Mouse (Mus musculus): Measurements from ENCODE around the gene Bmp6.

DNA sequence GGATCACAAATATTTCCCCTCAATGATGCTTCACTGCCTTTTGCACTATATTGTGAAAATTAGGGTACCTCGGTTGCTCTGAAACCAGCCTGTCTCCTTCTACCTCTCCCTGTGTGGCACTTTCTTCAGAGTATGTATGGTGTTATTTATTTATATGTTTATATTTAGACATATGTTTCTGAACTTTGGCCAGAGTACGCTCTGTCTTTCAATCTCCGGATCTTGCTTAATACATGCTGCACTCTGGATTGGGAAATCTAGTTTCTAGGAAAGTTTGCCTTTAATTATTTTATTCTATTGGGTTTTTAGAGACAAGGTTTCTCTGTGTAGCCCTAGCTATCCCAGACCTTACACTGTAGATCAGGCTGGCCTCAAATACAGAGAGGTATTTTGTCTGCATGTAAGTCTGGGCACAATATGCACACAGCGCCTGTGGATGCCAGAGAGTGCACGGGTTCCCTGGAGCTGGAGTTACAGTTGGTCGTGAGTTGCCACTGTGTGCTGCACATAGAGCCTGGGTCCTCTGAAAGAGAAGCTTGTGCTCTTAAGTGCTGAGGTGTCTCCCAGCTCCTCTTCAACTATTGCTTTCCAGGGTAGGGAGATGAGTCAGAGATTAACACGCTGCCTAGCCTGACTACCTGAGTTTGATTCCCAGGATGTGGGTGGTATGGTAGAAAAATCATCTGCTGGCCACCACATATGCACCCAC, 194.4 kb downstream of the Bmp6 start:
- TF ChIP-seq POLR2A (IDR thresholded peaks at IDR 0.05; ENCODE audit: borderline replicate concordance, control insufficient read depth, low read depth, low read length), result no peak
- TF ChIP-seq CTCF (IDR thresholded peaks at IDR 0.05; ENCODE audit: control insufficient read depth, insufficient read depth, low read length), result no peak
